Mouse (Mus musculus) spleen, adult 2 months (tissue): ENCODE results near the gene Xpr1. TPM values are rescaled to one million over a fixed set of nuclear protein-coding genes. Genes with fewer than 3 reads are reported as not detected.

Source experiments
- DNase-seq, 2 experiments: peaks; one replicate each; pipeline versions ENCODE4 v3.0.0 to v3.0.0-alpha.2; 2012 to 2021; ENCODE audit warnings: low spot score in 2 of 2, low read depth in 1 of 2
- H3K27ac ChIP-seq: fragments of 200-500 bp; 2 replicates; pipeline ENCODE4 v1.5.1; 2012; ENCODE audit warnings: low read length, inconsistent platforms; ENCODE audit not compliant: insufficient read depth
- H3K27me3 ChIP-seq: fragments of 200-500 bp; 2 replicates; pipeline ENCODE4 v1.6.1; 2012; ENCODE audit warnings: mild to moderate bottlenecking, moderate library complexity, low read length, inconsistent platforms; ENCODE audit not compliant: control insufficient read depth, insufficient read depth
- H3K36me3 ChIP-seq: fragments of 200-500 bp; 2 replicates; pipeline ENCODE4 v1.6.1; 2012; ENCODE audit warnings: mild to moderate bottlenecking, low read length, inconsistent platforms; ENCODE audit not compliant: control insufficient read depth, insufficient read depth
- H3K4me1 ChIP-seq: fragments of 200-500 bp; 2 replicates; pipeline ENCODE4 v1.6.1; 2011; ENCODE audit warnings: inconsistent platforms; ENCODE audit not compliant: control insufficient read depth, insufficient read depth, insufficient read length
- H3K4me3 ChIP-seq: fragments of 200-500 bp; 2 replicates; pipeline ENCODE4 v1.5.1; 2011; ENCODE audit warnings: mild to moderate bottlenecking, inconsistent platforms; ENCODE audit not compliant: insufficient read depth, insufficient read length; ENCODE audit errors: extremely low read depth
- CTCF ChIP-seq: fragments of 200-500 bp; IDR thresholded peaks from 2 replicates; pipeline ENCODE4 v1.5.1; 2011; ENCODE audit warnings: mild to moderate bottlenecking, inconsistent platforms; ENCODE audit not compliant: insufficient read depth, insufficient read length, insufficient replicate concordance; ENCODE audit errors: extremely low read depth
- POLR2A ChIP-seq: fragments of 200-500 bp; IDR thresholded peaks from 2 replicates; pipeline ENCODE4 v1.6.1; 2011; ENCODE audit warnings: low read depth, low read length, inconsistent platforms
- WGBS: fragments of 180-500 bp; shearing (Covaris S2); methylation state at CpG from one replicate; pipeline ENCODE4 v1.1.7; 2018; 5-methylcytosine and 5-hydroxymethylcytosine counted together
- polyA plus RNA-seq: library from polyadenylated mRNA; depleted of rRNA; stranded (reverse); fragments of >200 nt; gene quantifications from 2 replicates; pipeline ENCODE4 v1.2.3, GENCODE M21; 2012

The Xpr1 gene
- polyA plus RNA-seq, 1 experiment = 6.2 TPM

DNA sequence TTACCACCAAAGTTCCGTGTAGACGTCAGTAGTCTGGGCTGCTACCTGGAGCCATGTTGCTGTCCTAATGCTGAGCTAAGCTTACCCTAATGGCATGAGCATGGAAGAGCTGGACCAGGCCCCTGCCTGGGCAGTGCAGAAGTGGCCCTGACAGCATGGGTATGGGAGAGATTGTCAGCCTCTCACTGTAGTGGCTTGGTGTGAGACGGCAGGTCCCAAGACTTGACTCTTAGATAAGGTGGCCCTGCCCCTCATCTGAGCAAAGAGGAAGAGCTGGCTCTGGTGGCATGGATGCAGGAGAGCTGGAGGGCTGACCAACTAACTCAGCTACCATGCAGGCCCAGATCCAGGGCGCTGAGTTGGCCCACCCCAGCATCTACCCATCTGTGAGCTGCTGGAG, 79.9 kb downstream of the Xpr1 start:
- DNase-seq = no peak
- no peaks in the 10 kb centered on the region for H3K4me1 ChIP-seq
- no peak overlapping the region for H3K27ac ChIP-seq
- H3K36me3 ChIP-seq = no peaks in the 10 kb centered on the region
- no peak for TF ChIP-seq CTCF
- WGBS = 86% methylated on average over 4 of the region's 4 CpGs
- H3K27me3 ChIP-seq = no peaks in the 10 kb centered on the region
- no peak overlapping the region for H3K4me3 ChIP-seq

DNA sequence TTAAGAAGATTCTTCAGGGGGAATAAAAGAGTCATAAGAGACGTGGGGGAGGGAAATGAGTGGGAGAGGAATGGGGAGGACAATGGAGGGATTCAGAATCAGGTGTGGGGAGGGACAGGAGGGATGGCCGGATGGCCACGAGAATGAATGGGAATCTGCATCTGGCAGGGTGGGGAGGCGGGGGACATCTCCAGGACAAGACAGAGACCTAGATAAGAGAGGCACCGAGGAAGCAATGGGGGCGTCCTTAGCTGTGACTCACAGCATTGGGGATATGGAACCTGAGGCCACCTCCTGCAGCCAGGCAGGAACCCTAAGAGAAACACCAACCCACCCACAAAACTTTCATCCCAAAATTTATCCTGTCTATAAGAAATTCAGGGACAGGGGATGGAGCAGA, 81.3 kb downstream of the Xpr1 start:
- 91% methylated on average over 6 of the region's 6 CpGs for WGBS
- H3K36me3 ChIP-seq = peaks cover 6% of the 10 kb centered on the region
- no peak for TF ChIP-seq CTCF
- H3K27me3 ChIP-seq = no peaks in the 10 kb centered on the region
- no peaks in the 10 kb centered on the region for H3K4me1 ChIP-seq
- H3K4me3 ChIP-seq = no peak overlapping the region
- no peak for DNase-seq
- no peak overlapping the region for H3K27ac ChIP-seq

DNA sequence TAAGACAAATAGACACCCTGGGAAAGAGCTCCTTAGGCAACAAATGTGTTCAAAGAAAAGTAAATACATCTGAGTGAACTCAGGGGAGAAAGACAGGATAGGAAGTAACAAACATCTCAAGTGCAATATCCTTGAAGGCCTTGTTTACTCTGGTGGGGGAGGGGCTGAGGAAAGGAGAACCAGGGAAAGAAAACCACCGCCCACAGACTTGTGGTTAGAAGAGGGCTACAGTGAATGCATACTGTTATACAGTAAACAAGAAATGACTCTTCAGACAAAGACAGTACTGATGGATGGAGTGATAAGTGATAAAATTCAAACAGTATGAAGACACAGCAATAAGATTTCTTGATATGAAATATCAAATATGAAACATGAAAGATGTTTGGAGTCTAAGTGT, 95.0 kb downstream of the Xpr1 start:
- Histone ChIP-seq H3K27me3 (no peaks in the 10 kb centered on the region), H3K27ac (no peak overlapping the region), H3K4me1 (peaks cover 2% of the 10 kb centered on the region; the same call in 1 of the 2 replicates), H3K36me3 (peaks cover 7% of the 10 kb centered on the region), H3K4me3 (no peak overlapping the region)
- DNase-seq = no peak
- no peak for TF ChIP-seq CTCF
- no peak for TF ChIP-seq POLR2A
- 45% methylated on average over 1 of the region's 1 CpGs for WGBS

DNA sequence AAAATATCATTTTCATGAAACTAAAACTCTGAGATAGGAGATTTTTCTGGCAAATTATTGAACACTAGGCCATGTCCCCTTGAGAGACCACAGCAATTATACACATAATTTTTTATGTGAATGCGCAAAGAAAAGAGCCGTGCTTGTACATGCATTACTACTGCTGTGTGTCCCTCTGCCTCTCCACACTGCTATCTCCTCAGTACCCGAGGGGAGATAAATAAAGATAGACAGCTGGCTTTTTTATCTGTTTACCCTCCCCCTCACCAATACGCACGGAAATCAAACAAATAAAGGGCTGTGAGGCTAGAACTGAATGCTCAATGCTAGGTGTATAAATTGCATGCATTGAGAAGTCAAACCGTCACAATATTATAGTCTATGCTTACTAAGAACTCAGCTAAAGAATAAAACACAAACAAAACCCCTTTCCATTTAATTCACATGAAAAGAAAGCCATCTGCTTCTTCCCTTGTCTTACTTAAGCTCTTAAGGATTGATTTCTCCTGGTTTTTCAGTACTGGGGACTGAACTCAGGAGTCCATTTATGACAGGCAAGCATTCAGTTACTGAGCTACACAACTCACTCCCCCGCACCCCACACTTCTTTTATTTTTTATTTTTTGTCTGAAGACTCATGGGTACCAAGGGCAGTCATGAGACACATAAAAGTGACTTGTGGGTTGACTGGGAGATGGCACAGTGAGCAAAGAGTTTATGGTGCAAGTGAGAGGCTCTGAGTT, 97.0 kb downstream of the Xpr1 start:
- no peak for TF ChIP-seq POLR2A
- TF ChIP-seq CTCF = no peak
- DNase-seq = no peak
- H3K27ac ChIP-seq = no peak overlapping the region

DNA sequence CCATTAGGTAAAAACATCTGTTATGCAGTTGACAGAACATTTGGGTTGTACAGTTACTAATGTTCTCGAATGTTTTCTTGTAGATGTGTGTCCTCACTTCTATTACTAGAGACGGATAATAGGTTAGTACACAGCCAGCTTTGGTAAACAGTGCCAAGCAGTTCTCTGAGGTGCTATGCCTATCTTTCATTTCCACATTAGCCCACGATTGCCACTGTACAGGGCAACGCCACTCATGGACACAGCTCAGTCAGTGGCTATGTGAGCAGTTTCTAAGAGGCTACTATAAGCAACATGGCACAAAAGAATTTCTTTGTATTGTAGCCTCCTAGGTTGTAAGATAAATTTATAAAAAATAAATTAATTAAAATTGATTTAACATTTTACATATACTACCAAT, 97.7 kb downstream of the Xpr1 start:
- Histone ChIP-seq H3K27me3 (no peaks in the 10 kb centered on the region), H3K27ac (no peak overlapping the region), H3K4me1 (peaks cover 2% of the 10 kb centered on the region; the same call in 1 of the 2 replicates), H3K4me3 (no peak overlapping the region), H3K36me3 (peaks cover 7% of the 10 kb centered on the region)
- 84% methylated on average over 4 of the region's 4 CpGs for WGBS
- TF ChIP-seq CTCF (no peak), POLR2A (no peak)
- no peak for DNase-seq

More for the DNA sequence above, 97.0 kb downstream of the Xpr1 start:
- Histone ChIP-seq H3K27me3 (no peaks in the 10 kb centered on the region), H3K4me3 (no peak overlapping the region), H3K4me1 (peaks cover 2% of the 10 kb centered on the region; the same call in 1 of the 2 replicates), H3K36me3 (peaks cover 7% of the 10 kb centered on the region)
- 87% methylated on average over 7 of the region's 7 CpGs for WGBS

DNA sequence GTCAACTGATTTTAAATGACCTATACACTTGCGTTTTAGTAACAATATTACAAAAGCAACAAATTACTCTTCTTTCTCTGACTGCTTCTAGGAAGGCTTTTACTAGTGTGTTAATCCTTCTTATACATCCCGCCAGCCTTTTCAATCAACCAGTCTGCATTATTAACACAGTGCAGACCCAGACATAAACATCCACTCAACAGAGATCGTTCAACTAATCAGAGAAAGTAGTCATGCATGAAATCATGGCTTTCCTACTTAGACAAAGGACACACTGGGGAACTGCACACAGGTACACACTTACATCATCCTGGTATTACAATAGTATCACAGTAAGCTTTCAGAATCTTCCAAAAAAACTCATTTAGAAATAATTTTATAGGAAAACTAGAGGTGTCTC, 105.5 kb downstream of the Xpr1 start:
- WGBS = 98% methylated on average over 3 of the region's 3 CpGs
- H3K36me3 ChIP-seq = peaks cover 16% of the 10 kb centered on the region
- H3K4me1 ChIP-seq = no peaks in the 10 kb centered on the region
- TF ChIP-seq CTCF = no peak
- no peak for TF ChIP-seq POLR2A
- no peaks in the 10 kb centered on the region for H3K27me3 ChIP-seq
- H3K27ac ChIP-seq = no peak overlapping the region
- no peak overlapping the region for H3K4me3 ChIP-seq
- no peak for DNase-seq

DNA sequence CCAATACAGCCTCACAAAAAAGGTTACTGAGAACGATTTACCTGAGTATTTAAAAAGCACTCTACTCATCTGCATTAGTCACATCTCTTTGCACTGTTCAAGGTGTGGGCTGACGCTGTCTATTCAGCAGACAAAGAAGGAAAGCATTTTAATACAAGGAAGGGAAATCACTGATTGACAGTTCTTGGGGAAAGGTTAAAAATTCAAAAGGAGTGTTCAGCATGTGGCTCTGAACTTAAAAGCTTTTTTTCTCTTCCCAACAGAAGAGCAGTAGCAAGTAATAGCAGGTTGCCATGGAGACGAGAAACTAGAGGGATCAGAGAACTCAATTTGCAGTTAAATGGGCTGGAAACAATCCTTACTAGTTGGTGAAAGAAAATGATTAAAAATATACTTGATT, 110.3 kb downstream of the Xpr1 start:
- no peak overlapping the region for H3K4me3 ChIP-seq
- H3K27me3 ChIP-seq = no peaks in the 10 kb centered on the region
- no peak for DNase-seq
- no peak for TF ChIP-seq CTCF
- TF ChIP-seq POLR2A = no peak
- no peaks in the 10 kb centered on the region for H3K4me1 ChIP-seq
- no peak overlapping the region for H3K27ac ChIP-seq
- 88% methylated on average over 3 of the region's 3 CpGs for WGBS
- H3K36me3 ChIP-seq = peaks cover 15% of the 10 kb centered on the region
